Mouse (Mus musculus) G1E (cell line): Measurements from ENCODE around the gene Meis2. TPM values are rescaled to one million over a fixed set of nuclear protein-coding genes. Genes with fewer than 3 reads are reported as not detected.
A peak's percentile ranks its signal among the peaks of the same experiment; 100 is the strongest.

Experiments
- ATAC-seq: 2 replicates; pipeline ENCODE4 v1.8.0; 2016; ENCODE audit warnings: mild to moderate bottlenecking; ENCODE audit not compliant: insufficient number of reproducible peaks, poor library complexity, low FRiP score, severe bottlenecking; ENCODE audit errors: extremely low read depth
- DNase-seq: peaks from one replicate; pipeline ENCODE4 v3.0.0; 2012; ENCODE audit warnings: low spot score
- H3K27me3 ChIP-seq: 2 replicates; pipeline ENCODE4 v1.6.1; 2012; ENCODE audit warnings: mild to moderate bottlenecking, low read length, inconsistent platforms; ENCODE audit not compliant: insufficient read depth
- H3K36me3 ChIP-seq: replicated peaks from 2 replicates; pipeline ENCODE3; 2012; ENCODE audit warnings: mild to moderate bottlenecking, inconsistent platforms
- H3K4me1 ChIP-seq: 2 replicates; pipeline ENCODE4 v1.6.1; 2012; ENCODE audit warnings: low read depth, low read length, inconsistent platforms, mixed read lengths; ENCODE audit not compliant: insufficient read depth
- H3K4me3 ChIP-seq: 2 replicates; pipeline ENCODE4 v1.5.1; 2012; ENCODE audit warnings: low read depth, mild to moderate bottlenecking, inconsistent platforms, low read length, moderate library complexity, mixed read lengths
- H3K9me3 ChIP-seq: replicated peaks from 2 replicates; pipeline ENCODE4 v1.6.1; 2012; ENCODE audit warnings: inconsistent platforms
- CTCF ChIP-seq: IDR thresholded peaks from 2 replicates; pipeline ENCODE4 v1.5.1; 2012; ENCODE audit warnings: low read depth, low read length, inconsistent platforms, mixed read lengths
- GATA1 ChIP-seq: IDR thresholded peaks from 2 replicates; pipeline ENCODE4 v1.6.1; 2012; ENCODE audit warnings: borderline replicate concordance, low read length, inconsistent platforms, mixed read lengths
- GATA2 ChIP-seq: IDR thresholded peaks from 2 replicates; pipeline ENCODE4 v1.6.1; 2012; ENCODE audit warnings: low read depth, low read length, inconsistent platforms, borderline replicate concordance
- POLR2AphosphoS5 ChIP-seq: IDR thresholded peaks from 2 replicates; pipeline ENCODE4 v1.6.1; 2012; ENCODE audit warnings: low read depth, low read length, inconsistent platforms; ENCODE audit not compliant: insufficient replicate concordance
- TAL1 ChIP-seq: conservative IDR thresholded peaks from 2 replicates; pipeline ENCODE4 v1.6.1; 2012; ENCODE audit warnings: low read depth, low read length, inconsistent platforms, mixed read lengths
- polyA plus RNA-seq: library from polyadenylated mRNA; stranded (reverse); fragments of >175 nt; gene quantifications from 2 replicates; pipeline ENCODE4 v1.2.3, GENCODE M21; 2012
- total RNA-seq, 2 experiments: library from RNA; stranded (forward) in 1 of 2; stranded (reverse) in 1 of 2; fragments of 200-1000 nt in 1 of 2; fragments of >200 nt in 1 of 2; fragmentation: Nextera tagmentation in 1 of 2; gene quantifications; 2 replicates each; pipeline ENCODE4 v1.2.3; 2014 to 2017

The Meis2 gene
- total RNA-seq (2014; fragmentation: Nextera tagmentation) (4.3 TPM in 1 of 2 replicates, not detected in the other), total RNA-seq (2017) (0.35 and 3.2 TPM in 2 replicates), polyA plus RNA-seq (0.09 and 0.27 TPM in 2 replicates)

- H3K9me3 ChIP-seq = peaks cover 58% of the 10 kb centered on the region
- no peaks in the 10 kb centered on the region for H3K36me3 ChIP-seq
- no peak within 1 kb of the TSS for H3K4me3 ChIP-seq
- H3K27me3 ChIP-seq = no peaks in the 10 kb centered on the region
- no peaks in the 10 kb centered on the region for H3K4me1 ChIP-seq
- TF ChIP-seq POLR2AphosphoS5 (no peak), GATA1 (no peak), TAL1 (no peak), GATA2 (no peak), CTCF (no peak)
- ATAC-seq (no peak), DNase-seq (no peak)
Observed at GRCm38 (mm10) chr2:116065570-116066005, at the start of gene Meis2. Meis2 (minus strand) TSS chr2:116065839.

- Histone ChIP-seq H3K4me1 (no peaks in the 10 kb centered on the region), H3K36me3 (no peaks in the 10 kb centered on the region), H3K4me3 (no peak overlapping the region), H3K27me3 (no peaks in the 10 kb centered on the region), H3K9me3 (peaks cover 14% of the 10 kb centered on the region)
- TF ChIP-seq GATA1 = no peak
- no peak for TF ChIP-seq TAL1
- no peak for TF ChIP-seq GATA2
- TF ChIP-seq CTCF = no peak
- TF ChIP-seq POLR2AphosphoS5 = no peak
- DNase-seq (no peak), ATAC-seq (no peak)
Observed at GRCm38 (mm10) chr2:116106194-116106593, 40.6 kb upstream of the Meis2 start.

- DNase-seq (no peak), ATAC-seq (no peak)
- peaks cover 12% of the 10 kb centered on the region for H3K9me3 ChIP-seq
- no peaks in the 10 kb centered on the region for H3K36me3 ChIP-seq
- TF ChIP-seq GATA1 = no peak
- no peak for TF ChIP-seq POLR2AphosphoS5
- TF ChIP-seq TAL1 = no peak
- TF ChIP-seq CTCF = no peak
- TF ChIP-seq GATA2 = no peak
- H3K4me1 ChIP-seq = no peaks in the 10 kb centered on the region
- H3K4me3 ChIP-seq = no peak overlapping the region
- no peaks in the 10 kb centered on the region for H3K27me3 ChIP-seq
Observed at GRCm38 (mm10) chr2:116105179-116105578, 39.5 kb upstream of the Meis2 start.

GRCm38 (mm10) chr2:116103411-116103996, 37.9 kb upstream of the Meis2 start:
- DNase-seq (no peak), ATAC-seq (no peak)
- Histone ChIP-seq H3K4me3 (no peak overlapping the region), H3K27me3 (no peaks in the 10 kb centered on the region), H3K36me3 (no peaks in the 10 kb centered on the region), H3K4me1 (no peaks in the 10 kb centered on the region), H3K9me3 (peaks cover 9% of the 10 kb centered on the region)
- no peak for TF ChIP-seq GATA2

GRCm38 (mm10) chr2:116101221-116101620, 35.6 kb upstream of the Meis2 start:
- no peak for ATAC-seq
- Histone ChIP-seq H3K36me3 (no peaks in the 10 kb centered on the region), H3K27me3 (no peaks in the 10 kb centered on the region), H3K9me3 (peaks cover 3% of the 10 kb centered on the region), H3K4me3 (no peak overlapping the region), H3K4me1 (no peaks in the 10 kb centered on the region)
- DNase-seq = no peak
- 0 out of 2 replicates have a peak, but pooled peaks have one; percentile 20 for TF ChIP-seq CTCF
- no peak for TF ChIP-seq TAL1

- Histone ChIP-seq H3K27me3 (no peaks in the 10 kb centered on the region), H3K36me3 (no peaks in the 10 kb centered on the region), H3K4me3 (no peak overlapping the region), H3K9me3 (peaks cover 9% of the 10 kb centered on the region), H3K4me1 (no peaks in the 10 kb centered on the region)
- TF ChIP-seq GATA2 (no peak), CTCF (no peak), TAL1 (no peak), POLR2AphosphoS5 (no peak), GATA1 (no peak)
- DNase-seq (no peak), ATAC-seq (no peak)
Observed at GRCm38 (mm10) chr2:116080961-116081360, 15.3 kb upstream of the Meis2 start.

GRCm38 (mm10) chr2:116078841-116079240, 13.2 kb upstream of the Meis2 start:
- no peaks in the 10 kb centered on the region for H3K4me1 ChIP-seq
- no peaks in the 10 kb centered on the region for H3K36me3 ChIP-seq
- H3K27me3 ChIP-seq = no peaks in the 10 kb centered on the region
- TF ChIP-seq CTCF (no peak), TAL1 (no peak), POLR2AphosphoS5 (no peak), GATA2 (no peak), GATA1 (no peak)
- ATAC-seq (no peak), DNase-seq (no peak)
- H3K4me3 ChIP-seq = no peak overlapping the region
- peaks cover 16% of the 10 kb centered on the region for H3K9me3 ChIP-seq
